Mouse (Mus musculus) stomach, embryonic 16.5 days (tissue): ENCODE data around the gene Fads6. TPM values are rescaled to one million over a fixed set of nuclear protein-coding genes. Genes with fewer than 3 reads are reported as not detected.
A peak's percentile ranks its signal among the peaks of the same experiment; 100 is the strongest.

Source experiments
- ATAC-seq: fragments of 200-750 bp; cut with Nextera tagmentation; 2 replicates; pipeline ENCODE4 v1.8.0; 2017; ENCODE audit warnings: moderate number of reproducible peaks, moderate TSS enrichment; ENCODE audit not compliant: insufficient read depth, low FRiP score
- H3K27ac ChIP-seq: fragments of 300-500 bp; sonication (generic); 2 replicates; pipeline ENCODE4 v1.5.1; 2014; ENCODE audit warnings: low read length
- H3K27me3 ChIP-seq: fragments of 300-500 bp; sonication (generic); 2 replicates; pipeline ENCODE4 v1.6.1; 2014; ENCODE audit warnings: low read length, control low read depth, mixed read lengths; ENCODE audit not compliant: control insufficient read depth, insufficient read depth
- H3K36me3 ChIP-seq: fragments of 300-500 bp; sonication (generic); 2 replicates; pipeline ENCODE4 v1.6.1; 2014; ENCODE audit warnings: low read length; ENCODE audit not compliant: control insufficient read depth, insufficient read depth
- H3K4me1 ChIP-seq: fragments of 300-500 bp; sonication (generic); 2 replicates; pipeline ENCODE4 v1.6.1; 2014; ENCODE audit warnings: low read length, control low read depth, mixed read lengths; ENCODE audit not compliant: control insufficient read depth, insufficient read depth
- H3K4me2 ChIP-seq: fragments of 300-500 bp; sonication (generic); 2 replicates; pipeline ENCODE4 v1.6.1; 2014; ENCODE audit warnings: low read depth, low read length, mixed read lengths
- H3K4me3 ChIP-seq: fragments of 300-500 bp; sonication (generic); replicated peaks from 2 replicates; pipeline ENCODE4 v1.5.1; 2014; ENCODE audit warnings: mild to moderate bottlenecking, low read length
- H3K9ac ChIP-seq: fragments of 300-500 bp; sonication (generic); 2 replicates; pipeline ENCODE4 v1.6.1; 2014; ENCODE audit warnings: low read length
- H3K9me3 ChIP-seq: fragments of 300-500 bp; sonication (generic); replicated peaks from 2 replicates; pipeline ENCODE4 v1.6.1; 2016; ENCODE audit warnings: low read length, control low read depth; ENCODE audit not compliant: control insufficient read depth
- WGBS: fragments of 180-500 bp; shearing (Covaris S2); extraction: QIAGEN DNeasy Blood & Tissue Kit; methylation state at CpG from one replicate; pipeline ENCODE4 v1.1.7; 2014; 5-methylcytosine and 5-hydroxymethylcytosine counted together
- polyA plus RNA-seq: library from polyadenylated mRNA; unstranded; fragments of >200 nt; fragmentation: Nextera tagmentation; extraction: Ambion mirVana; gene quantifications from 2 replicates; pipeline ENCODE4 v1.2.1, GENCODE M21; 2015

Gene Fads6
- polyA plus RNA-seq, 1 experiment from 2014 or later: 1.6 TPM

- Histone ChIP-seq H3K9me3 (no peaks in the 10 kb centered on the region), H3K36me3 (no peaks in the 10 kb centered on the region), H3K4me3 (no peak overlapping the region), H3K27me3 (no peaks in the 10 kb centered on the region), H3K27ac (no peak overlapping the region), H3K4me2 (no peak overlapping the region), H3K4me1 (no peaks in the 10 kb centered on the region), H3K9ac (no peak overlapping the region)
- no peak for ATAC-seq
- WGBS: 87% methylated on average over 12 of the region's 12 CpGs
Observed at GRCm38 (mm10) chr11:115283891-115284620, 13.4 kb downstream of the Fads6 start.

- Histone ChIP-seq H3K4me3 (no peak overlapping the region), H3K9me3 (no peaks in the 10 kb centered on the region), H3K27me3 (no peaks in the 10 kb centered on the region), H3K36me3 (no peaks in the 10 kb centered on the region), H3K4me1 (no peaks in the 10 kb centered on the region), H3K4me2 (no peak overlapping the region), H3K9ac (no peak overlapping the region), H3K27ac (no peak overlapping the region)
- WGBS: 69% methylated on average over 9 of the region's 9 CpGs
- ATAC-seq: no peak
Observed at GRCm38 (mm10) chr11:115283486-115283765, 14.0 kb downstream of the Fads6 start.

GRCm38 (mm10) chr11:115282723-115283485 is 14.6 kb downstream of the Fads6 start:
- 83% methylated on average over 8 of the region's 8 CpGs for WGBS
- Histone ChIP-seq H3K4me3 (no peak overlapping the region), H3K27me3 (no peaks in the 10 kb centered on the region), H3K27ac (no peak overlapping the region), H3K4me2 (no peak overlapping the region), H3K36me3 (no peaks in the 10 kb centered on the region), H3K9ac (no peak overlapping the region), H3K9me3 (no peaks in the 10 kb centered on the region), H3K4me1 (no peaks in the 10 kb centered on the region)
- no peak for ATAC-seq

GRCm38 (mm10) chr11:115282295-115282694 is 15.2 kb downstream of the Fads6 start:
- no peaks in the 10 kb centered on the region for H3K36me3 ChIP-seq
- no peak overlapping the region for H3K4me2 ChIP-seq
- no peak overlapping the region for H3K9ac ChIP-seq
- 76% methylated on average over 8 of the region's 8 CpGs for WGBS
- H3K4me3 ChIP-seq: no peak overlapping the region
- H3K27me3 ChIP-seq: no peaks in the 10 kb centered on the region
- H3K4me1 ChIP-seq: no peaks in the 10 kb centered on the region
- no peak overlapping the region for H3K27ac ChIP-seq
- ATAC-seq: no peak
- H3K9me3 ChIP-seq: no peaks in the 10 kb centered on the region

- H3K9me3 ChIP-seq: no peaks in the 10 kb centered on the region
- WGBS: 59% methylated on average over 1 of the region's 1 CpGs
- peaks cover 8% of the 10 kb centered on the region; the same call in 1 of the 2 replicates for H3K4me1 ChIP-seq
- ATAC-seq: no peak
- H3K27me3 ChIP-seq: no peaks in the 10 kb centered on the region
- no peak overlapping the region for H3K4me3 ChIP-seq
- no peaks in the 10 kb centered on the region for H3K36me3 ChIP-seq
- H3K4me2 ChIP-seq: no peak overlapping the region
- H3K9ac ChIP-seq: no peak overlapping the region
- no peak overlapping the region for H3K27ac ChIP-seq
Observed at GRCm38 (mm10) chr11:115279726-115280125, 17.7 kb downstream of the Fads6 start.

- H3K27ac ChIP-seq: no peak overlapping the region
- ATAC-seq: no peak
- H3K4me1 ChIP-seq: peaks cover 8% of the 10 kb centered on the region; the same call in 1 of the 2 replicates
- no peak overlapping the region for H3K4me3 ChIP-seq
- no peaks in the 10 kb centered on the region for H3K36me3 ChIP-seq
- 72% methylated on average over 6 of the region's 6 CpGs for whole genome bisulfite sequencing
- H3K4me2 ChIP-seq: peak overlapping the region; percentile 51
- H3K9ac ChIP-seq: no peak overlapping the region
- no peaks in the 10 kb centered on the region for H3K27me3 ChIP-seq
- H3K9me3 ChIP-seq: no peaks in the 10 kb centered on the region
Observed at GRCm38 (mm10) chr11:115278176-115278575, 19.3 kb downstream of the Fads6 start.

GRCm38 (mm10) chr11:115277604-115277975 is 19.9 kb downstream of the Fads6 start:
- no peak for ATAC-seq
- Histone ChIP-seq H3K27ac (peak overlapping the region; percentile 64), H3K4me1 (peaks cover 8% of the 10 kb centered on the region; the same call in 1 of the 2 replicates), H3K9ac (peak overlapping the region; percentile 53), H3K4me3 (peak overlapping the region; percentile 48), H3K4me2 (peak overlapping the region; percentile 51), H3K9me3 (no peaks in the 10 kb centered on the region), H3K36me3 (no peaks in the 10 kb centered on the region), H3K27me3 (no peaks in the 10 kb centered on the region)
- 21% methylated on average over 7 of the region's 7 CpGs for WGBS

GRCm38 (mm10) chr11:115276780-115277603 is 20.5 kb downstream of the Fads6 start, which contains the start of gene Fdxr:
TSS of gene Fdxr (minus strand) at chr11:115277050.
- no peaks in the 10 kb centered on the region for H3K9me3 ChIP-seq
- H3K4me3 ChIP-seq: peak within 1 kb of the TSS; percentile 48
- H3K36me3 ChIP-seq: no peaks in the 10 kb centered on the region
- WGBS: under 1% methylated on average over 42 of the region's 42 CpGs
- peak; percentile 96 for ATAC-seq
- peaks cover 8% of the 10 kb centered on the region; the same call in 1 of the 2 replicates for H3K4me1 ChIP-seq
- H3K27me3 ChIP-seq: no peaks in the 10 kb centered on the region
- H3K27ac ChIP-seq: peak within 1 kb of the TSS; percentile 86
- H3K4me2 ChIP-seq: peak within 1 kb of the TSS; percentile 85
- H3K9ac ChIP-seq: peak within 1 kb of the TSS; percentile 81

- 61% methylated on average over 3 of the region's 3 CpGs for WGBS
- H3K27me3 ChIP-seq: no peaks in the 10 kb centered on the region
- peak overlapping the region; percentile 81 for H3K9ac ChIP-seq
- ATAC-seq: no peak
- H3K27ac ChIP-seq: no peak overlapping the region
- H3K4me3 ChIP-seq: peak overlapping the region; percentile 48
- H3K4me1 ChIP-seq: peaks cover 8% of the 10 kb centered on the region; the same call in 1 of the 2 replicates
- no peaks in the 10 kb centered on the region for H3K9me3 ChIP-seq
- no peaks in the 10 kb centered on the region for H3K36me3 ChIP-seq
- peak overlapping the region; percentile 85 for H3K4me2 ChIP-seq
Observed at GRCm38 (mm10) chr11:115275954-115276353, 21.5 kb downstream of the Fads6 start.
